Mouse (Mus musculus): ENCODE data around the gene Fancf. TPM values are rescaled to one million over a fixed set of nuclear protein-coding genes. Genes with fewer than 3 reads are reported as not detected.
A peak's percentile ranks its signal among the peaks of the same experiment; 100 is the strongest.

The Fancf gene
- polyA plus RNA-seq, 1 experiment from 2014 or later = 2.5 TPM

GRCm38 (mm10) chr7:51818251-51818974 lies 43.7 kb downstream of the Fancf start:
- no peaks in the 10 kb centered on the region for H3K27me3 ChIP-seq (replicated peaks; ENCODE audit: control insufficient read depth, insufficient read depth, low read length)
- no peak for ATAC-seq
- no peak overlapping the region for H3K4me3 ChIP-seq (ENCODE audit: low read length)
- 73% methylated on average over 3 of the region's 3 CpGs for WGBS
- no peaks in the 10 kb centered on the region for H3K36me3 ChIP-seq (ENCODE audit: control insufficient read depth, insufficient read depth, low read length)
- no peaks in the 10 kb centered on the region for H3K9me3 ChIP-seq (ENCODE audit: control insufficient read depth, low read length)
- H3K9ac ChIP-seq (ENCODE audit: low read depth, low read length) = no peak overlapping the region
- H3K4me2 ChIP-seq (ENCODE audit: low read length) = no peak overlapping the region
- H3K4me1 ChIP-seq (ENCODE audit: control insufficient read depth, insufficient read depth, low read depth, low read length) = peaks cover 3% of the 10 kb centered on the region; the same call in 1 of the 2 replicates
- no peak overlapping the region for H3K27ac ChIP-seq (ENCODE audit: low read depth, low read length)

GRCm38 (mm10) chr7:51816283-51816839 lies 45.7 kb downstream of the Fancf start:
- H3K9me3 ChIP-seq (ENCODE audit: control insufficient read depth, low read length) = no peaks in the 10 kb centered on the region
- peak; percentile 56 for ATAC-seq
- H3K27ac ChIP-seq (ENCODE audit: low read depth, low read length) = no peak overlapping the region
- no peak overlapping the region for H3K4me2 ChIP-seq (ENCODE audit: low read length)
- H3K4me1 ChIP-seq (ENCODE audit: control insufficient read depth, insufficient read depth, low read depth, low read length) = peaks cover 3% of the 10 kb centered on the region; the same call in 1 of the 2 replicates
- WGBS = 71% methylated on average over 3 of the region's 3 CpGs
- no peaks in the 10 kb centered on the region for H3K27me3 ChIP-seq (replicated peaks; ENCODE audit: control insufficient read depth, insufficient read depth, low read length)
- H3K4me3 ChIP-seq (ENCODE audit: low read length) = no peak overlapping the region
- H3K9ac ChIP-seq (ENCODE audit: low read depth, low read length) = no peak overlapping the region
- H3K36me3 ChIP-seq (ENCODE audit: control insufficient read depth, insufficient read depth, low read length) = no peaks in the 10 kb centered on the region

GRCm38 (mm10) chr7:51815473-51816282 lies 46.4 kb downstream of the Fancf start:
- Histone ChIP-seq H3K36me3 (ENCODE audit: control insufficient read depth, insufficient read depth, low read length) (no peaks in the 10 kb centered on the region), H3K27me3 (replicated peaks; ENCODE audit: control insufficient read depth, insufficient read depth, low read length) (no peaks in the 10 kb centered on the region), H3K4me3 (ENCODE audit: low read length) (no peak overlapping the region), H3K4me1 (ENCODE audit: control insufficient read depth, insufficient read depth, low read depth, low read length) (peaks cover 3% of the 10 kb centered on the region; the same call in 1 of the 2 replicates), H3K9ac (ENCODE audit: low read depth, low read length) (no peak overlapping the region), H3K4me2 (ENCODE audit: low read length) (no peak overlapping the region), H3K9me3 (ENCODE audit: control insufficient read depth, low read length) (no peaks in the 10 kb centered on the region), H3K27ac (ENCODE audit: low read depth, low read length) (no peak overlapping the region)
- ATAC-seq = peak; percentile 93
- WGBS = 53% methylated on average over 4 of the region's 4 CpGs

Other genes starting within 250 kb of the Fancf start
- 112 and 126 TPM in 2 replicates for gene Slc17a6, start 240.3 kb downstream of the Fancf start, polyA plus RNA-seq (2015; fragmentation: Nextera tagmentation; extraction: Ambion mirVana)
- 12.3 and 12.4 TPM in 2 replicates for gene Gas2, start 252 bp downstream of the Fancf start, polyA plus RNA-seq (2015; fragmentation: Nextera tagmentation; extraction: Ambion mirVana)
- gene Svip, start 143.8 kb upstream of the Fancf start, polyA plus RNA-seq (2015; fragmentation: Nextera tagmentation; extraction: Ambion mirVana) = 19.8 and 22.7 TPM in 2 replicates
- not detected in 2 replicates for gene 1700015G11Rik, start 153.5 kb upstream of the Fancf start, polyA plus RNA-seq (2015; fragmentation: Nextera tagmentation; extraction: Ambion mirVana)